Mouse (Mus musculus) forebrain, embryonic 12.5 days (tissue): ENCODE measurements around the gene Mrpl44. TPM values are rescaled to one million over a fixed set of nuclear protein-coding genes. Genes with fewer than 3 reads are reported as not detected.

Experiments used
- ATAC-seq: fragments of 200-750 bp; cut with Nextera tagmentation; 2 replicates; pipeline ENCODE4 v1.8.0; 2017; ENCODE audit warnings: moderate TSS enrichment; ENCODE audit not compliant: low FRiP score
- H3K27ac ChIP-seq: fragments of 300-500 bp; sonication (generic); 2 replicates; pipeline ENCODE4 v1.5.1; 2016; ENCODE audit warnings: mild to moderate bottlenecking
- H3K27me3 ChIP-seq: fragments of 300-500 bp; sonication (generic); 2 replicates; pipeline ENCODE4 v1.6.1; 2016; ENCODE audit warnings: mild to moderate bottlenecking
- H3K36me3 ChIP-seq: fragments of 300-500 bp; sonication (generic); replicated peaks from 2 replicates; pipeline ENCODE4 v1.6.1; 2016; ENCODE audit warnings: mild to moderate bottlenecking
- H3K4me1 ChIP-seq: fragments of 300-500 bp; sonication (generic); 2 replicates; pipeline ENCODE4 v1.6.1; 2016
- H3K4me2 ChIP-seq: fragments of 300-500 bp; sonication (generic); 2 replicates; pipeline ENCODE4 v1.6.1; 2016; ENCODE audit warnings: mild to moderate bottlenecking, moderate library complexity
- H3K4me3 ChIP-seq: fragments of 300-500 bp; sonication (generic); replicated peaks from 2 replicates; pipeline ENCODE4 v1.5.1; 2016; ENCODE audit warnings: mild to moderate bottlenecking
- H3K9ac ChIP-seq: fragments of 300-500 bp; sonication (generic); 2 replicates; pipeline ENCODE4 v1.6.1; 2016; ENCODE audit warnings: mild to moderate bottlenecking
- H3K9me3 ChIP-seq: fragments of 300-500 bp; sonication (generic); 2 replicates; pipeline ENCODE4 v1.6.1; 2016
- WGBS: fragments of 180-500 bp; shearing (Covaris S2); methylation state at CpG from one replicate; pipeline ENCODE4 v1.1.7; 2016; 5-methylcytosine and 5-hydroxymethylcytosine counted together
- polyA plus RNA-seq: library from polyadenylated mRNA; unstranded; fragments of >200 nt; fragmentation: Nextera tagmentation; extraction: Ambion mirVana; gene quantifications from 2 replicates; pipeline ENCODE4 v1.2.1, GENCODE M21; 2016

Mrpl44 gene
- polyA plus RNA-seq, 1 experiment from 2014 or later: 51.0 TPM

- WGBS: 96% methylated on average over 11 of the region's 11 CpGs
- H3K9ac ChIP-seq: no peak overlapping the region
- H3K9me3 ChIP-seq: no peaks in the 10 kb centered on the region
- ATAC-seq: no peak
- no peaks in the 10 kb centered on the region for H3K36me3 ChIP-seq
- no peak overlapping the region for H3K4me2 ChIP-seq
- H3K27ac ChIP-seq: no peak overlapping the region
- no peaks in the 10 kb centered on the region for H3K27me3 ChIP-seq
- H3K4me1 ChIP-seq: 0 out of 2 replicates have a peak, but pooled peaks cover under 1% of the 10 kb centered on the region
- H3K4me3 ChIP-seq: no peak overlapping the region
Observed at GRCm38 (mm10) chr1:79819296-79819879, 43.6 kb downstream of the Mrpl44 start.

- H3K36me3 ChIP-seq: no peaks in the 10 kb centered on the region
- no peak overlapping the region for H3K4me2 ChIP-seq
- no peak overlapping the region for H3K27ac ChIP-seq
- 80% methylated on average over 13 of the region's 13 CpGs for WGBS
- H3K9me3 ChIP-seq: no peaks in the 10 kb centered on the region
- no peak overlapping the region for H3K4me3 ChIP-seq
- peaks cover 9% of the 10 kb centered on the region; the same call in 1 of the 2 replicates for H3K4me1 ChIP-seq
- H3K27me3 ChIP-seq: no peaks in the 10 kb centered on the region
- H3K9ac ChIP-seq: no peak overlapping the region
- no peak for ATAC-seq
Observed at GRCm38 (mm10) chr1:79822806-79823525, 47.1 kb downstream of the Mrpl44 start.

GRCm38 (mm10) chr1:79823951-79824633 is 48.3 kb downstream of the Mrpl44 start:
- H3K4me2 ChIP-seq: no peak overlapping the region
- H3K36me3 ChIP-seq: no peaks in the 10 kb centered on the region
- no peaks in the 10 kb centered on the region for H3K27me3 ChIP-seq
- WGBS: 80% methylated on average over 14 of the region's 14 CpGs
- no peak overlapping the region for H3K9ac ChIP-seq
- H3K9me3 ChIP-seq: no peaks in the 10 kb centered on the region
- no peak overlapping the region for H3K27ac ChIP-seq
- peaks cover 9% of the 10 kb centered on the region; the same call in 1 of the 2 replicates for H3K4me1 ChIP-seq
- no peak overlapping the region for H3K4me3 ChIP-seq
- ATAC-seq: no peak

Other genes starting within 250 kb of the Mrpl44 start
- 0.15 TPM in 1 of 2 replicates, not detected in the other for gene Ap1s3, start 104.0 kb upstream of the Mrpl44 start, polyA plus RNA-seq
- gene Wdfy1, start 125 bp downstream of the Mrpl44 start, polyA plus RNA-seq: 49.6 and 50.6 TPM in 2 replicates
- 42.5 and 43.8 TPM in 2 replicates for gene Serpine2, start 85.2 kb downstream of the Mrpl44 start, polyA plus RNA-seq